Mouse (Mus musculus) testis, adult 2 months (tissue): ENCODE data around the gene Kif3b. TPM values are rescaled to one million over a fixed set of nuclear protein-coding genes. Genes with fewer than 3 reads are reported as not detected.
"Not testable (repeated sequence)": the region's sequence is repeated elsewhere in the genome, so short reads cannot be mapped to it uniquely, and the experiment has no call there.

Experiments used
- H3K27ac ChIP-seq: fragments of 200-500 bp; 2 replicates; pipeline ENCODE4 v1.5.1; 2012; ENCODE audit warnings: low read depth, low read length; ENCODE audit not compliant: control insufficient read depth, insufficient read depth
- H3K27me3 ChIP-seq: fragments of 200-500 bp; 2 replicates; pipeline ENCODE4 v1.6.1; 2012; ENCODE audit warnings: mild to moderate bottlenecking, low read length, moderate library complexity; ENCODE audit not compliant: control insufficient read depth, insufficient read depth
- H3K36me3 ChIP-seq: fragments of 200-500 bp; 2 replicates; pipeline ENCODE4 v1.6.1; 2012; ENCODE audit warnings: mild to moderate bottlenecking, low read length; ENCODE audit not compliant: control insufficient read depth, insufficient read depth
- H3K4me1 ChIP-seq: fragments of 200-500 bp; 2 replicates; pipeline ENCODE4 v1.6.1; 2012; ENCODE audit warnings: low read length; ENCODE audit not compliant: control insufficient read depth, insufficient read depth
- H3K4me3 ChIP-seq: fragments of 200-500 bp; 2 replicates; pipeline ENCODE4 v1.5.1; 2012; ENCODE audit warnings: low read depth, mild to moderate bottlenecking, low read length, moderate library complexity, mixed read lengths; ENCODE audit not compliant: control insufficient read depth
- CTCF ChIP-seq: fragments of 200-500 bp; IDR thresholded peaks from 2 replicates; pipeline ENCODE4 v1.5.1; 2012; ENCODE audit warnings: low read depth, mild to moderate bottlenecking, inconsistent platforms, low read length, moderate library complexity; ENCODE audit not compliant: control insufficient read depth, insufficient read depth, insufficient replicate concordance
- POLR2A ChIP-seq: fragments of 200-500 bp; IDR thresholded peaks from 2 replicates; pipeline ENCODE4 v1.6.1; 2012; ENCODE audit warnings: low read depth, mild to moderate bottlenecking, inconsistent platforms, low read length, moderate library complexity; ENCODE audit not compliant: control insufficient read depth
- polyA plus RNA-seq: library from polyadenylated mRNA; depleted of rRNA; stranded (reverse); fragments of >200 nt; gene quantifications from 2 replicates; pipeline ENCODE4 v1.2.3, GENCODE M21; 2012

The Kif3b gene
- polyA plus RNA-seq, 1 experiment, result 54.7 TPM

- Histone ChIP-seq H3K27ac (no peak overlapping the region), H3K36me3 (peaks cover 2% of the 10 kb centered on the region; the same call in 1 of the 2 replicates), H3K4me1 (no peaks in the 10 kb centered on the region), H3K27me3 (no peaks in the 10 kb centered on the region), H3K4me3 (no peak overlapping the region)
- no peak for TF ChIP-seq POLR2A
- no peak for TF ChIP-seq CTCF
These were observed 23.9 kb upstream of the Kif3b start for GRCm38 (mm10) chr2:153267331-153267730.

DNA sequence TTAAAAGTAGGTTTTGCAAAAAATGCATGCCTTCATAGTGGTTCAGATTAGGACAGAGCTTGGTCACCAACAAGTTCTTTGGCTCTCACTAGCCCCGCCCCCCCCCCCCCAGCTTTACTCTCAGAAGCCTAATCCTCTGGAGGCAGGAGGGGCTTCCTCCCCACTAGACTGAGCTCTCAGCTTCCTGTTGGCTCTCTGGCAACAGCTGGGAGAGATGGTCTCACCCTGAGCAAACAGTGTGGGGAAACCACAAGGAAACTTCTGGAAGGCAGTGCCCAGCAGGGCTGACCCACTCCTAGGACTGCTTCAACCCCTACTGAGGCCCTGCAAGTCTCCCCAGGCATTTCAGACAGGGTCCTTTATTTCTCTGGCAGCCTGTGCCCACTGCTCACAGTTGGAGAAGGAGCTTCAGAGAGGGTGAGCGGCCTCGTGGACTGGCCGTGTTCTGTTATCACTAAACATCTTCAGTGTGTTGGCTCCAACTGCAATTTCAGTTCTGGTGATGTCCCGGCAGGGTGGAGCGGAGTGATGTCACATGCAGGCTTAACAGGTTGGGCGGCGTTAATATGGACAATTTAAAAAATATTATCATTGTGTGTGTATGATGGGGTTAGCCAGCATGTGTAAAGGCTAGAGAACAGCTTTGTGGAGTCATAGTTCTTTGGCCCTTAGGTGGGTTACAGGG, 20.8 kb upstream of the Kif3b start:
- H3K4me1 ChIP-seq, H3K36me3 ChIP-seq, H3K27ac ChIP-seq, H3K27me3 ChIP-seq, H3K4me3 ChIP-seq: not testable (repeated sequence)

GRCm38 (mm10) chr2:153274200-153274918, 16.9 kb upstream of the Kif3b start:
- not testable (repeated sequence) for H3K27me3 ChIP-seq, H3K27ac ChIP-seq, H3K4me3 ChIP-seq, H3K36me3 ChIP-seq, H3K4me1 ChIP-seq

DNA sequence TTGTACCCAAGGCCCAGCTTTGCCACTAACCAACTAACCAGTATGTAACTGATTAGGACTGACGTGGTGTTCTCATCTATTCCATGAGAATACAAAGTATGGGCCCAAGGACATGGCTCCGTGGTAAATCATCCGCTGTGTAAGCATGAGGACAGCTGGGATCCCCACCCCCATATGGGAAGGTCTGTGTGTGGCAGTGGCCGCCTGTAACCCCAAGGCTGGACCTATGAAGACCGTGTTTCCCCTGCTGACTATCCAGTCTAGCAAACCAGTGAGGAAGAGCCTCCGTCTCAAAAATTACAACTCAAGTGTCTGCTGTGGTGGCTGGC, 16.3 kb upstream of the Kif3b start:
- no peaks in the 10 kb centered on the region for H3K36me3 ChIP-seq
- H3K27me3 ChIP-seq, result no peaks in the 10 kb centered on the region
- TF ChIP-seq POLR2A (no peak), CTCF (no peak)
- H3K4me1 ChIP-seq, result no peaks in the 10 kb centered on the region
- H3K4me3 ChIP-seq, result no peak overlapping the region
- no peak overlapping the region for H3K27ac ChIP-seq

DNA sequence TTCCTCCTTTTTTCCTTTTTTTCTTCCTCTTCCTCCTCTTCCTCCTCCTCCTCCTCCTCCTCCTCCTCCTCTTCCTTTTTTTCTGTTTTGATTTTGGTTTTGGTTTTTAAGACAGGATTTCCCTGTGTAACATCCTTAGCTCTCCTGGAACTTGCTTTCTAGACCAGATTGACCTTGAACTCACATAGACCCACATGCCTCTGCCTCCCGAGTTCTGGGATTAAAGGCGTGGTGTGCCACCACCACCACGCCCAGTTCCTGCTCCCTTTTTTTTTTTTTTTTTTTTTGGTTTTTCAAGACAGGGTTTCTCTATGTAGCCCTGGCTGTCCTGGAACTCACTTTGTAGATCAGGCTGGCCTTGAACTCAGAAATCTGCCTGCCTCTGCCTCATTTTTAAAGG, 15.6 kb upstream of the Kif3b start:
- not testable (repeated sequence) for H3K27ac ChIP-seq, H3K4me1 ChIP-seq, H3K27me3 ChIP-seq, H3K36me3 ChIP-seq, H3K4me3 ChIP-seq

- Histone ChIP-seq H3K36me3 (no peaks in the 10 kb centered on the region), H3K4me3 (no peak overlapping the region), H3K27ac (no peak overlapping the region), H3K27me3 (no peaks in the 10 kb centered on the region), H3K4me1 (no peaks in the 10 kb centered on the region)
- no peak for TF ChIP-seq CTCF
- no peak for TF ChIP-seq POLR2A
These were observed 14.8 kb upstream of the Kif3b start for GRCm38 (mm10) chr2:153276440-153276839.

GRCm38 (mm10) chr2:153276846-153277245, 14.4 kb upstream of the Kif3b start:
- not testable (repeated sequence) for H3K4me3 ChIP-seq, H3K4me1 ChIP-seq, H3K27me3 ChIP-seq, H3K27ac ChIP-seq, H3K36me3 ChIP-seq

GRCm38 (mm10) chr2:153278357-153278756, 12.9 kb upstream of the Kif3b start:
- Histone ChIP-seq H3K27me3 (no peaks in the 10 kb centered on the region), H3K27ac (no peak overlapping the region), H3K36me3 (no peaks in the 10 kb centered on the region), H3K4me1 (no peaks in the 10 kb centered on the region), H3K4me3 (no peak overlapping the region)
- no peak for TF ChIP-seq POLR2A
- TF ChIP-seq CTCF, result no peak
